Mouse (Mus musculus): ENCODE results near the gene Nup214.

Gene Nup214

GRCm38 (mm10) chr2:31974141-31974808 lies at the start of gene Nup214:
Nup214 (plus strand) TSS chr2:31974436.
- DNase-seq: peak; percentile 99

- DNase-seq: peak; percentile 54
Observed at GRCm38 (mm10) chr2:31924811-31925210, 49.4 kb upstream of the Nup214 start.

GRCm38 (mm10) chr2:31925936-31926335 lies 48.3 kb upstream of the Nup214 start:
- no peak for DNase-seq

GRCm38 (mm10) chr2:31929664-31930063 lies 44.6 kb upstream of the Nup214 start:
- no peak for DNase-seq

- DNase-seq: no peak
Observed at GRCm38 (mm10) chr2:31934551-31934950, 39.7 kb upstream of the Nup214 start.

- DNase-seq: no peak
Observed at GRCm38 (mm10) chr2:31935054-31935453, 39.2 kb upstream of the Nup214 start.

GRCm38 (mm10) chr2:31938298-31938697 lies 35.9 kb upstream of the Nup214 start:
- DNase-seq: no peak

- no peak for DNase-seq
Observed at GRCm38 (mm10) chr2:31943011-31943410, 31.2 kb upstream of the Nup214 start.

GRCm38 (mm10) chr2:31945580-31945979 lies 28.7 kb upstream of the Nup214 start:
- DNase-seq: no peak

- peak; percentile 38 for DNase-seq
Observed at GRCm38 (mm10) chr2:31948392-31948791, 25.8 kb upstream of the Nup214 start.

- no peak for DNase-seq
Observed at GRCm38 (mm10) chr2:31948801-31949200, 25.4 kb upstream of the Nup214 start.

- DNase-seq: peak; percentile 88
Observed at GRCm38 (mm10) chr2:31950058-31950871, 24.0 kb upstream of the Nup214 start, which contains the start of gene Aif1l. Aif1l (plus strand) TSS chr2:31950139.

- no peak for DNase-seq
Observed at GRCm38 (mm10) chr2:31950966-31951365, 23.3 kb upstream of the Nup214 start.

- no peak for DNase-seq
Observed at GRCm38 (mm10) chr2:31952236-31952635, 22.0 kb upstream of the Nup214 start.

GRCm38 (mm10) chr2:31952725-31953124 lies 21.5 kb upstream of the Nup214 start:
- DNase-seq: no peak

GRCm38 (mm10) chr2:31953687-31954086 lies 20.5 kb upstream of the Nup214 start:
- peak; percentile 27 for DNase-seq

GRCm38 (mm10) chr2:31954779-31955181 lies 19.5 kb upstream of the Nup214 start:
- DNase-seq: no peak

GRCm38 (mm10) chr2:31955686-31956085 lies 18.6 kb upstream of the Nup214 start:
- DNase-seq: no peak

GRCm38 (mm10) chr2:31957211-31957610 lies 17.0 kb upstream of the Nup214 start:
- DNase-seq: no peak

GRCm38 (mm10) chr2:31960986-31961385 lies 13.2 kb upstream of the Nup214 start:
- DNase-seq: no peak

- DNase-seq: no peak
Observed at GRCm38 (mm10) chr2:31961791-31962222, 12.4 kb upstream of the Nup214 start.

GRCm38 (mm10) chr2:31962501-31963224 lies 11.6 kb upstream of the Nup214 start:
- peak; percentile 64 for DNase-seq

GRCm38 (mm10) chr2:31963491-31963890 lies 10.7 kb upstream of the Nup214 start:
- DNase-seq: peak; percentile 19

Data from lung, postnatal 10 days (tissue).